Mouse (Mus musculus) layer of hippocampus, adult 2 months (tissue): ENCODE data around the gene Iqsec1. TPM values are rescaled to one million over a fixed set of nuclear protein-coding genes. Genes with fewer than 3 reads are reported as not detected.

Source experiments
- DNase-seq, 2 experiments: peaks; one replicate each; pipeline ENCODE4 v3.0.0; 2022; ENCODE audit warnings: low spot score in 2 of 2
- H3K27ac ChIP-seq: fragments of 200-600 bp; 2 replicates; pipeline ENCODE4 v1.8.1; 2022
- H3K4me3 ChIP-seq: fragments of 200-600 bp; 2 replicates; pipeline ENCODE4 v1.8.1; 2022; ENCODE audit warnings: mild to moderate bottlenecking
- CTCF ChIP-seq: fragments of 200-600 bp; conservative IDR thresholded peaks from 2 replicates; pipeline ENCODE4 v1.8.1; 2022; ENCODE audit warnings: antibody characterized with exemption, mild to moderate bottlenecking, moderate library complexity
- total RNA-seq, 2 experiments: library from RNA; stranded (reverse); gene quantifications; 2 replicates each; pipeline ENCODE4 v1.2.3; 2021

The Iqsec1 gene
- total RNA-seq, 2 experiments from 2014 or later, result 250 to 270 TPM

- H3K4me3 ChIP-seq, result no peak overlapping the region
- H3K27ac ChIP-seq, result peak overlapping the region; percentile 67
- no peak for DNase-seq
- TF ChIP-seq CTCF, result no peak
Observed at GRCm38 (mm10) chr6:90757427-90757883, 231.0 kb downstream of the Iqsec1 start.

GRCm38 (mm10) chr6:90756561-90756960, 231.9 kb downstream of the Iqsec1 start:
- no peak for DNase-seq
- no peak for TF ChIP-seq CTCF
- peak overlapping the region; percentile 67 for H3K27ac ChIP-seq
- H3K4me3 ChIP-seq, result no peak overlapping the region

DNA sequence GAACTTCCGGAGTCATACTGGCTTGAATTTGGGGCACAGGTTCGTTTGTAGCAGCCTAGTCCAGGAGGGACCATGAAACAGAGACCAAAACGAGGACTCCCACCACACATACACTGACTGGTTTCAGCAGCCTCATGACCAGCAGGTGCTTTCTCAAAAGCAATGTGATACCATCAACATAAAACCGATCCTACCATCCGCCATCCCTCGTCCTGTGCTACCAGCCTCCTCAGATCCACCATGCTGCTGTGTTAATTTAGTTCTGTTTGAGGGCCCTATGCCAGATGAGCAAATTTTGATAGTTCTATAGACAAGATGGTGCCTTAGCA, 232.9 kb downstream of the Iqsec1 start:
- Histone ChIP-seq H3K27ac (peak overlapping the region; percentile 25; the same call in 1 of the 2 replicates), H3K4me3 (no peak overlapping the region)
- TF ChIP-seq CTCF, result no peak
- DNase-seq, result no peak

- no peak for DNase-seq
- H3K4me3 ChIP-seq, result no peak overlapping the region
- H3K27ac ChIP-seq, result peak overlapping the region; percentile 25; the same call in 1 of the 2 replicates
- TF ChIP-seq CTCF, result no peak
Observed at GRCm38 (mm10) chr6:90754927-90755612, 233.4 kb downstream of the Iqsec1 start.

GRCm38 (mm10) chr6:90754093-90754492, 234.4 kb downstream of the Iqsec1 start:
- no peak for TF ChIP-seq CTCF
- H3K4me3 ChIP-seq, result no peak overlapping the region
- DNase-seq, result no peak
- no peak overlapping the region for H3K27ac ChIP-seq

DNA sequence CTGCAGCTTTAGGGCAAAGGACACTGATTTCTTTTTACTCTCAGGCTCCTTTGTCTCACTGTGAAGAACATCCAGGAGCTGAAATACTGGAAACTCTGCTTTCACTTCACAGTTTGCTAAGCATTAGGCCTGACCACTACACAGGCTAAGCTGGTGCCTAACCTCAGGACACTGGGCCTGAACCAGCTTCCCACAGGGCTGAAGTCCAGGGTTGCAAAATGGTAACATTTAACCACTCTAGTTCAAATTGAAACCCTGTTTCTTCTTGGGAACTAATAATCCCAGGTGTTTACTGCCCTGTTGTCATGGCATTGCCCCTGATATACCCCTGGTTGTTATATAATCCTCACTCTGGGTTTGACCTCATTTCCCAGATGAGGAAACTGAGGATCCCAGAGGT, 234.8 kb downstream of the Iqsec1 start:
- Histone ChIP-seq H3K27ac (no peak overlapping the region), H3K4me3 (no peak overlapping the region)
- no peak for DNase-seq
- no peak for TF ChIP-seq CTCF

DNA sequence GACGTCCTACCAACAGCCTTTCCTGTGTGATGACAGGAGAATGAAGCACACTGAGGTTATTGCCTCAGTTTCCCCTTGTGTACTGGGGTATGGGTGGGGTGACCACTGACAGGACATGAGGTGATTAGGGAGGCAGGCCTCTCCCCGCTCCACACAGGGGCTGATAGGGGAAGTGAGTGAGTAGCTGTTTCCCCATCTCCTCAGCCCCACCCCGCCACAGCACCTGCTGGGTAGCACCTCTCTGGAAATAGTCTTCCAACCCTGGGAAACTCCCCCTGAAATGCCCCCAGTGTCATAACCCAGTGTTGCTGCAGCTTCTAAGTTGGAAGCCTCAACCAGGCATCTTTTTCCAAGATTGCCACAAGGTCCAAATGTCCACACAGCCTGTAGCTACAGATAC, 236.9 kb downstream of the Iqsec1 start:
- H3K27ac ChIP-seq, result no peak overlapping the region
- TF ChIP-seq CTCF, result no peak
- no peak overlapping the region for H3K4me3 ChIP-seq
- DNase-seq, result no peak

- H3K27ac ChIP-seq, result no peak overlapping the region
Observed at GRCm38 (mm10) chr6:90750091-90750490, 238.4 kb downstream of the Iqsec1 start.

DNA sequence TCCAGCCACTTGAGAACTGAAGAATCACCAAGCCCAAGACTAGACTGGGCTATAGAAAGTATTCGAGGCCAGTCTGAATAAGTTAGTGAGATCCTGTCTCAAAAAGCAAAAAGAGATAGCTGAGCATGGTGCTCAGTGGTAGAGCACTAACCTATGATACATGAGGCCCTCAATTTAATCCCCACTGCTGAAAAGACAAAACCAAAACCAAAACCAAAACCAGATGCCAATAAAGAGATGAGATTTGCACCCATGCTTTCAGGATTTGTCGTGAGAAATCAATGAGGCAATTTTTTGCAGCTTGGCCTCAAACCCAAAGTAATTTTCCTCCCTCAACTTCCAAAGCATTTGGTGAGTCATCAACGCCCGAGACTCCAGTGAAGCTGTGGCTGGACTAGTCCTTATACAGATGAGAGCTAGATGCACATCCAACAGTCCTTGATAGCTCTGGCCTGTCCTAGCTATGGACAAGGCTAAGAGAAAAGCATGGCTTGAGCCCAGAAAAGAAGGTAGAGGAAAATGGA, 239.0 kb downstream of the Iqsec1 start:
- H3K27ac ChIP-seq, result no peak overlapping the region

More at GRCm38 (mm10) chr6:90750091-90750490, 238.4 kb downstream of the Iqsec1 start:
- TF ChIP-seq CTCF, result no peak
- no peak overlapping the region for H3K4me3 ChIP-seq
- no peak for DNase-seq

GRCm38 (mm10) chr6:90748976-90749375, 239.5 kb downstream of the Iqsec1 start:
- TF ChIP-seq CTCF, result no peak
- H3K27ac ChIP-seq, result no peak overlapping the region
- no peak for DNase-seq

More for the DNA sequence above, 239.0 kb downstream of the Iqsec1 start:
- no peak for TF ChIP-seq CTCF
- no peak overlapping the region for H3K4me3 ChIP-seq
- no peak for DNase-seq

GRCm38 (mm10) chr6:90746331-90746864, 242.1 kb downstream of the Iqsec1 start:
- DNase-seq, result no peak
- peak; percentile 66 for TF ChIP-seq CTCF
- H3K27ac ChIP-seq, result peak overlapping the region; percentile 28; the same call in 1 of the 2 replicates
- H3K4me3 ChIP-seq, result no peak overlapping the region

More at GRCm38 (mm10) chr6:90748976-90749375, 239.5 kb downstream of the Iqsec1 start:
- H3K4me3 ChIP-seq, result no peak overlapping the region

- no peak for DNase-seq
- no peak overlapping the region for H3K27ac ChIP-seq
- TF ChIP-seq CTCF, result no peak
- no peak overlapping the region for H3K4me3 ChIP-seq
Observed at GRCm38 (mm10) chr6:90745401-90746198, 242.9 kb downstream of the Iqsec1 start.

GRCm38 (mm10) chr6:90742453-90742852, 246.0 kb downstream of the Iqsec1 start:
- no peak for TF ChIP-seq CTCF

More at GRCm38 (mm10) chr6:90742453-90742852, 246.0 kb downstream of the Iqsec1 start:
- Histone ChIP-seq H3K4me3 (no peak overlapping the region), H3K27ac (no peak overlapping the region)
- no peak for DNase-seq
